Mouse (Mus musculus) G1E (cell line): ENCODE data around the gene Plekha7.

Source experiments
- CTCF ChIP-seq: IDR thresholded peaks from 2 replicates; pipeline ENCODE4 v1.5.1; 2012; ENCODE audit warnings: low read depth, low read length, inconsistent platforms, mixed read lengths
- GATA1 ChIP-seq: IDR thresholded peaks from 2 replicates; pipeline ENCODE4 v1.6.1; 2012; ENCODE audit warnings: borderline replicate concordance, low read length, inconsistent platforms, mixed read lengths

DNA sequence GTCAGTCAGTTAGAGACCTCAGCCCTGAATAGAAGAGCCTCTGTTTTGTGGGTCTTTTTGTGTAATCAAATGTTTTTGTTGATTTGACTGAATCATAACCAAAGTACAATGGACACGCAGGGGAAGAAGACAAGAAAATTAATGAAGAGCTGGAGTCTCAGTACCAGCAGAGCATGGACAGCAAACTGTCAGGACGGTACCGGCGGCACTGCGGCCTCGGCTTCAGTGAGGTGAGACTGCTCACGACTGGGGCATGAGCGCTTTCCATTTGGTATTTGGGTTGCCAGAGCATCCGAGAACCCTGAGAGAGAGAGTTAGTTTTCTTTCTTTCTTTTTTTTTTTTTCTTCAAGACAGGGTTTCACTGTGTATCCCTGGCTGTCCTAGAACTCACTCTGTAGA lies 205.1 kb downstream of the Plekha7 start:
- TF ChIP-seq CTCF = no peak
- TF ChIP-seq GATA1 = no peak
